Mouse (Mus musculus) mature B cell (primary cell): Measurements from ENCODE around the gene Peak1.

Experiments used
- in situ Hi-C: fragments of 300-500 bp; cut with MboI; formaldehyde crosslinking; loops from 2 replicates; pipeline ENCODE4 v1.14.3; 2019

Peak1 gene

GRCm38 (mm10) chr9:56200645-56201314, 217.1 kb downstream of the Peak1 start:
- in situ Hi-C loops, result loop anchor here (25.0 kb wide), 1 partner anchor 312 kb away; no protein-coding TSS in a partner anchor

- in situ Hi-C loops, result loop anchor here (25.0 kb wide), 1 partner anchor 312 kb away; no protein-coding TSS in a partner anchor
Measured at GRCm38 (mm10) chr9:56200200-56200599, 217.7 kb downstream of the Peak1 start.

GRCm38 (mm10) chr9:56196921-56197320, 220.9 kb downstream of the Peak1 start:
- in situ Hi-C loops, result no loop called here

- in situ Hi-C loops, result no loop called here
Measured at GRCm38 (mm10) chr9:56195193-56195592, 222.7 kb downstream of the Peak1 start.

- in situ Hi-C loops, result no loop called here
Measured at GRCm38 (mm10) chr9:56191498-56192455, 226.1 kb downstream of the Peak1 start.

- in situ Hi-C loops, result no loop called here
Measured at GRCm38 (mm10) chr9:56180118-56180781, 237.6 kb downstream of the Peak1 start.

GRCm38 (mm10) chr9:56179416-56180117, 238.3 kb downstream of the Peak1 start:
- in situ Hi-C loops, result no loop called here

- in situ Hi-C loops, result no loop called here
Measured at GRCm38 (mm10) chr9:56177354-56177753, 240.5 kb downstream of the Peak1 start.

GRCm38 (mm10) chr9:56175316-56175715, 242.6 kb downstream of the Peak1 start:
- in situ Hi-C loops, result no loop called here

- in situ Hi-C loops, result no loop called here
Measured at GRCm38 (mm10) chr9:56167690-56168089, 250.2 kb downstream of the Peak1 start.

GRCm38 (mm10) chr9:56166161-56166560, 251.7 kb downstream of the Peak1 start:
- in situ Hi-C loops, result no loop called here

GRCm38 (mm10) chr9:56165377-56165776, 252.5 kb downstream of the Peak1 start, which contains the start of gene Tspan3:
Gene Tspan3 (minus strand): TSS chr9:56165477.
- in situ Hi-C loops, result no loop called here

GRCm38 (mm10) chr9:56160341-56161141, 257.3 kb downstream of the Peak1 start:
- in situ Hi-C loops, result no loop called here

- in situ Hi-C loops, result no loop called here
Measured at GRCm38 (mm10) chr9:56159456-56159855, 258.4 kb downstream of the Peak1 start.

GRCm38 (mm10) chr9:56158077-56158476, 259.8 kb downstream of the Peak1 start:
- in situ Hi-C loops, result no loop called here

- in situ Hi-C loops, result no loop called here
Measured at GRCm38 (mm10) chr9:56154572-56154971, 263.3 kb downstream of the Peak1 start.

GRCm38 (mm10) chr9:56152482-56153007, 265.3 kb downstream of the Peak1 start:
- in situ Hi-C loops, result no loop called here

GRCm38 (mm10) chr9:56151745-56152481, 266.0 kb downstream of the Peak1 start:
- in situ Hi-C loops, result no loop called here
